Mouse (Mus musculus): ENCODE data around the gene Tank. TPM values are rescaled to one million over a fixed set of nuclear protein-coding genes. Genes with fewer than 3 reads are reported as not detected.

Tank gene
- polyA plus RNA-seq, 1 experiment from 2014 or later: 93.0 TPM

GRCm38 (mm10) chr2:61567045-61567783, 11.2 kb upstream of the Tank start:
- no peaks in the 10 kb centered on the region for H3K79me2 ChIP-seq (ENCODE audit: inconsistent target)
- WGBS (ENCODE audit: missing documents): 86% methylated on average over 3 of the region's 4 CpGs
- H3K4me3 ChIP-seq (ENCODE audit: inconsistent target): no peak overlapping the region
- no peaks in the 10 kb centered on the region for H3K36me3 ChIP-seq (ENCODE audit: inconsistent target)
- H3K27ac ChIP-seq: no peak overlapping the region

- H3K27ac ChIP-seq: no peak overlapping the region
- 95% methylated on average over 6 of the region's 6 CpGs for WGBS (ENCODE audit: missing documents)
Measured at GRCm38 (mm10) chr2:61569181-61569580, 9.2 kb upstream of the Tank start.

DNA sequence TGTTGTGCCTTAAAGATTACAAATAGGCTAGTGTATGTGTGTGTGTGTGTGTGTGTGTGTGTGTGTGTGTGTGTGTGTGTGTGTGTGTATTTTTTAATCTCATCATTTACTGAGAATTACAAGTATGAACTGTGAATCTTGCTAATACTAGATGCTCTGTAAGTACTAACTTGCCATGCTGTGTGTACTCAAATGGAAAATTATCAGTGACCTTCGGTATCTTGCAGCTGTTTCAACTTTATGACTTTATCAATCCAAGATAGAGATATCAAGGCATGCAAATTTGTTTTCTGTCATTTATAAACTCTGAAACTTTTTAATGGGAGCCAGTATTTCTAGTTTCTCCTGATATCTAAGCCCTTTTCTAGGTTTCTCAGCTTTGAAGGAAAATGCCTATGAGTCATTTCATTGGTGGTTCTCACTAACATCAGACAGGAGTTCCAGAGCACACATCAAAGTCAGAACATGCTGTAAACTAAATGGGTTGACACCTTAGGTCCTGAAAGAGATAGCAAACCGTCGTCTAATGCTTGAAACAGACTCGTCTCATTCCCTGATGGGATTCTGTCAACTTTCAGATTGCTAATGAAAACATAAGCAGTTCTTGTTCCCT, 6.9 kb upstream of the Tank start:
- Histone ChIP-seq H3K4me3 (ENCODE audit: inconsistent target) (no peak overlapping the region), H3K36me3 (ENCODE audit: inconsistent target) (no peaks in the 10 kb centered on the region), H3K79me2 (ENCODE audit: inconsistent target) (no peaks in the 10 kb centered on the region), H3K27ac (no peak overlapping the region)
- 89% methylated on average over 4 of the region's 4 CpGs for WGBS (ENCODE audit: missing documents)

More at GRCm38 (mm10) chr2:61569181-61569580, 9.2 kb upstream of the Tank start:
- Histone ChIP-seq H3K36me3 (ENCODE audit: inconsistent target) (no peaks in the 10 kb centered on the region), H3K4me3 (ENCODE audit: inconsistent target) (no peak overlapping the region), H3K79me2 (ENCODE audit: inconsistent target) (no peaks in the 10 kb centered on the region)

DNA sequence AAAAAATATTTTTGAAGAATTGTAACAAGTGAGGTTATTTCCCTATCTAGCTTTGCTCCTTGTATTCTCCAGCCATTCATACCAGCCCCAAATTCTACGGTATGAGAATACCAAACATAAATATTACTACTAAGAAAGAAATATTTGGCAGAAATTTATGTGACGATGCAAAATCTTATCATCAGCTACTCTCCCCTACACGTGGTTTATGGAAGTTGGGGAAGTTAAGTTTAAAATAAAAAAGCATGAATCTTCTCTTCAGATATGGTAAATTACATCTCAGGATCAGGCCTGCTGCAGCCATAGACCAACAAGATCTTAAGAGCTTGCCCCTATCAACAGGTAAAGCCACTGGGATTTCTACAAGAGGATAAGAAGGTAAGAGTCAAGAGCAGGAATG, 1.9 kb upstream of the Tank start:
- H3K36me3 ChIP-seq (ENCODE audit: inconsistent target): no peaks in the 10 kb centered on the region
- H3K79me2 ChIP-seq (ENCODE audit: inconsistent target): peaks cover 22% of the 10 kb centered on the region
- WGBS (ENCODE audit: missing documents): 69% methylated on average over 3 of the region's 3 CpGs
- no peak overlapping the region for H3K4me3 ChIP-seq (ENCODE audit: inconsistent target)
- no peak overlapping the region for H3K27ac ChIP-seq

- H3K4me3 ChIP-seq (ENCODE audit: inconsistent target): no peak overlapping the region
- no peaks in the 10 kb centered on the region for H3K36me3 ChIP-seq (ENCODE audit: inconsistent target)
- peaks cover 29% of the 10 kb centered on the region for H3K79me2 ChIP-seq (ENCODE audit: inconsistent target)
- 93% methylated on average over 15 of the region's 17 CpGs for WGBS (ENCODE audit: missing documents)
- H3K27ac ChIP-seq: no peak overlapping the region
Measured at GRCm38 (mm10) chr2:61576928-61577695, 1.3 kb upstream of the Tank start.

GRCm38 (mm10) chr2:61577696-61578062, 706 bp upstream of the Tank start:
- WGBS (ENCODE audit: missing documents): 82% methylated on average over 7 of the region's 7 CpGs

GRCm38 (mm10) chr2:61579501-61579990, 1.2 kb downstream of the Tank start:
- Histone ChIP-seq H3K79me2 (ENCODE audit: inconsistent target) (peaks cover 53% of the 10 kb centered on the region), H3K27ac (peak overlapping the region; percentile 52), H3K36me3 (ENCODE audit: inconsistent target) (no peaks in the 10 kb centered on the region), H3K4me3 (ENCODE audit: inconsistent target) (peak overlapping the region; percentile 34; the same call in 1 of the 2 replicates)
- 40% methylated on average over 3 of the region's 3 CpGs for WGBS (ENCODE audit: missing documents)

More at GRCm38 (mm10) chr2:61577696-61578062, 706 bp upstream of the Tank start:
- peaks cover 34% of the 10 kb centered on the region for H3K79me2 ChIP-seq (ENCODE audit: inconsistent target)
- no peak overlapping the region for H3K4me3 ChIP-seq (ENCODE audit: inconsistent target)
- H3K27ac ChIP-seq: no peak overlapping the region
- H3K36me3 ChIP-seq (ENCODE audit: inconsistent target): no peaks in the 10 kb centered on the region

DNA sequence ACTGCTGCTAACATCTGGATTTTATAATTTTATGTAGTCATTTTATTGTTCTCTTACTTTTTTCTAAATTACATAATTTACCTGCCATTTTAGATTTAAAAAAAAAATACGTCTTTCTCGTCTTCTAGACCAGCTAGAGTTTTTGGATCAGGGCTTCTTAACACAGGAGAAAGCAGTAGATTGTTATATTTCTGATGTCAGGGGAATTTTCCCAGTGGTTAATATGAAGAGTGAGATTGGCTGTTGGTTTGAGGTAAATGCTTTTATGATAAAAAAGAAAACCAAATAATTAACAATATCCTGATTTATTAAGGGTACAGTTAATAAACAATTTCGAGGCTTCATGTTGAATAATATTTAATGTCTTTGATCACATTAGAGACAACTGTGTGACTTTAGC, 1.7 kb downstream of the Tank start:
- Histone ChIP-seq H3K4me3 (ENCODE audit: inconsistent target) (no peak overlapping the region; the same call in 1 of the 2 replicates), H3K27ac (peak overlapping the region; percentile 52), H3K79me2 (ENCODE audit: inconsistent target) (peaks cover 56% of the 10 kb centered on the region), H3K36me3 (ENCODE audit: inconsistent target) (no peaks in the 10 kb centered on the region)
- 94% methylated on average over 3 of the region's 3 CpGs for WGBS (ENCODE audit: missing documents)

GRCm38 (mm10) chr2:61580555-61581080, 2.2 kb downstream of the Tank start:
- no peaks in the 10 kb centered on the region for H3K36me3 ChIP-seq (ENCODE audit: inconsistent target)
- peaks cover 57% of the 10 kb centered on the region for H3K79me2 ChIP-seq (ENCODE audit: inconsistent target)
- WGBS (ENCODE audit: missing documents): 86% methylated on average over 7 of the region's 10 CpGs
- no peak overlapping the region for H3K4me3 ChIP-seq (ENCODE audit: inconsistent target)
- H3K27ac ChIP-seq: no peak overlapping the region

- H3K4me3 ChIP-seq (ENCODE audit: inconsistent target): no peak overlapping the region
- H3K79me2 ChIP-seq (ENCODE audit: inconsistent target): peaks cover 78% of the 10 kb centered on the region
- H3K36me3 ChIP-seq (ENCODE audit: inconsistent target): 0 out of 2 replicates have a peak, but pooled peaks cover under 1% of the 10 kb centered on the region
- WGBS (ENCODE audit: missing documents): 49% methylated on average over 5 of the region's 5 CpGs
- H3K27ac ChIP-seq: 0 out of 2 replicates have a peak overlapping the region, but pooled peaks have one; percentile 2
Measured at GRCm38 (mm10) chr2:61582578-61583315, 4.4 kb downstream of the Tank start.

GRCm38 (mm10) chr2:61585447-61585846, 7.1 kb downstream of the Tank start:
- 0 out of 2 replicates have a peak, but pooled peaks cover 5% of the 10 kb centered on the region for H3K36me3 ChIP-seq (ENCODE audit: inconsistent target)
- 8% methylated on average over 1 of the region's 1 CpGs for WGBS (ENCODE audit: missing documents)
- no peak overlapping the region for H3K4me3 ChIP-seq (ENCODE audit: inconsistent target)

DNA sequence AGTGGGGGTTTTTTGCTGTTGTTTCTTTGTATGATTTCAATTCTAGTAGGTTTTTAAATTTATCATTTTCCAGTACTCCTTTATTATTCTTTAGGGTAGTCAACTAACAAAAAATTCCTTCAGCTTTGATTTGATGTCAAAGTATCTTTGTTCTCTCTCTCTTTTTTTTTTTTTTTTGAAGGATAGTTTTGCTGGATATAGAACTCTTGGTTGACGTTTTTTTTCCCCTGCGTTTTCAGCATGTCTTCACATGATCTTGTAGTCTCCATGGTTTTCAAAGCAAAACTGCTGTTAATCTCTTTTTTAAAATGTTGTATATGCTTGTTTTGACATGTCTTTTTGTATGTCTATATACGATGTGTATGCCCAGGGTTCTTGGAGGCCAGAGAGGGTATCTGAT, 7.8 kb downstream of the Tank start:
- Histone ChIP-seq H3K36me3 (ENCODE audit: inconsistent target) (0 out of 2 replicates have a peak, but pooled peaks cover 5% of the 10 kb centered on the region), H3K4me3 (ENCODE audit: inconsistent target) (no peak overlapping the region), H3K27ac (no peak overlapping the region), H3K79me2 (ENCODE audit: inconsistent target) (peaks cover 93% of the 10 kb centered on the region)
- 94% methylated on average over 2 of the region's 3 CpGs for WGBS (ENCODE audit: missing documents)

More at GRCm38 (mm10) chr2:61585447-61585846, 7.1 kb downstream of the Tank start:
- H3K79me2 ChIP-seq (ENCODE audit: inconsistent target): peaks cover 93% of the 10 kb centered on the region
- 0 out of 2 replicates have a peak overlapping the region, but pooled peaks have one; percentile 17 for H3K27ac ChIP-seq

DNA sequence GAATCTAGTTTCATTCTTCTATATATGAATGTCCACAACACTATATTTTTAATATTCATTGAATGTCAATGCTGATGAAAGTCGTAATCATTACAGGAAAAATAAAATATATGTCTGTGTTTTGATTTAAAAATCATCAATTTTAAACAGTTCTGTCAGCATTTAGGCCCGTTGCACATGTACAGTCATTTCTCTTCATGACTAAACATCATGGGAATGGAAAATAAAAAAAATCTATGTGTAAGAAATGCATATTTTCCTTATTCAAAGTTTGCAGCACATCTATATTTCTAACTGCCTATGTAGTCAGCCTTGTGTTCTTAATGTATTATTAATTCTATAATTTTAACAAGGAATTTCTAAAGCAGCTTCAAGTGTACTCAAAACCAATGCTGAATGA, 12.4 kb downstream of the Tank start:
- H3K36me3 ChIP-seq (ENCODE audit: inconsistent target): 0 out of 2 replicates have a peak, but pooled peaks cover 5% of the 10 kb centered on the region
- WGBS (ENCODE audit: missing documents): 91% methylated on average over 2 of the region's 2 CpGs
- no peak overlapping the region for H3K4me3 ChIP-seq (ENCODE audit: inconsistent target)
- H3K79me2 ChIP-seq (ENCODE audit: inconsistent target): peaks cover 85% of the 10 kb centered on the region
- no peak overlapping the region for H3K27ac ChIP-seq

DNA sequence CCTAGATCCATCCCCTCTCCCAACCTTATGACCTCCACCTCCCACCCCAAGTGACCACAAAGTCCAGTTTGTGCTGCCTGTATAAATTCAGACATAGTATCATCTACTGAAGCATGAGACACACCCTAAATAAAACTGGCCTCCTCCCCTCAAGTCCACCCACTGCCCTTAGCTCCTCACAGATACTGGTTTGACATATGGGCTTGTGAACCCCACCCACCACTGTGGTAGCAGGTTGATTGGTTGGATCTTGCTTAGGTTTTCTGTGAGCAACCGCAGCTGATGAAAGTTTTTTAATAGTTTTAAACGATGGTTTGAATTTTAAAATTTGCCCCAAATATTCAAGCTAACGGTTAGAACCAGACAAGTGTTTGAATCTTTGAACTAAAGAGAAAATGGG, 13.7 kb downstream of the Tank start:
- peaks cover 83% of the 10 kb centered on the region for H3K79me2 ChIP-seq (ENCODE audit: inconsistent target)
- H3K4me3 ChIP-seq (ENCODE audit: inconsistent target): no peak overlapping the region
- H3K36me3 ChIP-seq (ENCODE audit: inconsistent target): 0 out of 2 replicates have a peak, but pooled peaks cover 5% of the 10 kb centered on the region
- no peak overlapping the region for H3K27ac ChIP-seq
- 92% methylated on average over 3 of the region's 3 CpGs for WGBS (ENCODE audit: missing documents)

All from macrophage (primary cell).